Mouse (Mus musculus) lung, embryonic 14.5 days (tissue): ENCODE results near the gene Sox5. TPM values are rescaled to one million over a fixed set of nuclear protein-coding genes. Genes with fewer than 3 reads are reported as not detected.

ENCODE experiments used
- ATAC-seq: fragments of 200-750 bp; cut with Nextera tagmentation; 2 replicates; pipeline ENCODE4 v1.8.0; 2017; ENCODE audit warnings: mild to moderate bottlenecking, moderate TSS enrichment, moderate library complexity; ENCODE audit not compliant: insufficient read depth
- DNase-seq: peaks from one replicate; pipeline ENCODE4 v3.0.0-alpha.2; 2015
- H3K27ac ChIP-seq: fragments of 300-500 bp; sonication (generic); 2 replicates; pipeline ENCODE4 v1.5.1; 2014; ENCODE audit warnings: low read depth, mild to moderate bottlenecking, moderate library complexity
- H3K27me3 ChIP-seq: fragments of 300-500 bp; sonication (generic); 2 replicates; pipeline ENCODE4 v1.6.1; 2014; ENCODE audit warnings: low read length, control low read depth; ENCODE audit not compliant: insufficient read depth
- H3K36me3 ChIP-seq: fragments of 300-500 bp; sonication (generic); 2 replicates; pipeline ENCODE4 v1.6.1; 2014; ENCODE audit warnings: control low read depth; ENCODE audit not compliant: insufficient read depth
- H3K4me1 ChIP-seq: fragments of 300-500 bp; sonication (generic); 2 replicates; pipeline ENCODE4 v1.6.1; 2014; ENCODE audit warnings: antibody characterized with exemption, control low read depth; ENCODE audit not compliant: insufficient read depth
- H3K4me2 ChIP-seq: fragments of 300-500 bp; sonication (generic); 2 replicates; pipeline ENCODE4 v1.6.1; 2014; ENCODE audit warnings: mild to moderate bottlenecking
- H3K4me3 ChIP-seq: fragments of 300-500 bp; sonication (generic); 2 replicates; pipeline ENCODE4 v1.5.1; 2014; ENCODE audit warnings: low read depth, low read length
- H3K9ac ChIP-seq: fragments of 300-500 bp; sonication (generic); 2 replicates; pipeline ENCODE4 v1.6.1; 2014
- H3K9me3 ChIP-seq: fragments of 300-500 bp; sonication (generic); 2 replicates; pipeline ENCODE4 v1.6.1; 2016; ENCODE audit warnings: low read depth, low read length, control low read depth
- CTCF ChIP-seq: IDR thresholded peaks from 2 replicates; pipeline ENCODE4 v1.5.1; 2016; ENCODE audit warnings: antibody characterized with exemption, low read depth
- WGBS: fragments of 180-500 bp; shearing (Covaris S2); extraction: QIAGEN DNeasy Blood & Tissue Kit; methylation state at CpG from one replicate; pipeline ENCODE4 v1.1.7; 2014; 5-methylcytosine and 5-hydroxymethylcytosine counted together
- polyA plus RNA-seq: library from polyadenylated mRNA; unstranded; fragments of >200 nt; fragmentation: Nextera tagmentation; extraction: Ambion mirVana; gene quantifications from 2 replicates; pipeline ENCODE4 v1.2.1, GENCODE M21; 2014

The Sox5 gene
- polyA plus RNA-seq, 1 experiment from 2014 or later, result 21.3 TPM

DNA sequence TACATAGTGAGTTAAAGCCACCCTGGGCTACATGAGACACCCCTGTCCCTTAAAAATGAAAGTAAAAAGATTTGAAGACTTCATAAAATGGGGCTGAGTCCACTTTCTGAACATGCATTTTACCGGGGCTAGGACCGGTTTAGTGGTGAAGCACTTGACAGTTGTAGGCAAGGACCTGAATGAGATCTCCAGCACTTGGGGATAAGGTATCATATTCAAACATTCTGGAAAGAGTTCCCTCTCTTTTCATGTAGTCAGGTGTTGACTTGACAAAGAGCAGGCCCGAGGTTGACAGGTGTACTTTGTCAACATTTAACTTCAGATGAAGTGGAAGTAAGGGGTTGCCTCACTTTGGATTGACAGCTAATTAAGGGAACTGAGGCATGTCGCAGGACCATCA lies 458.4 kb downstream of the Sox5 start:
- no peaks in the 10 kb centered on the region for H3K36me3 ChIP-seq
- no peaks in the 10 kb centered on the region for H3K27me3 ChIP-seq
- H3K4me1 ChIP-seq, result 0 out of 2 replicates have a peak, but pooled peaks cover 7% of the 10 kb centered on the region
- no peak overlapping the region for H3K27ac ChIP-seq
- no peak overlapping the region for H3K4me2 ChIP-seq
- DNase-seq (peak; percentile 15), ATAC-seq (no peak)
- no peak for TF ChIP-seq CTCF
- WGBS, result 54% methylated on average over 4 of the region's 4 CpGs
- H3K9ac ChIP-seq, result no peak overlapping the region
- no peaks in the 10 kb centered on the region for H3K9me3 ChIP-seq
- H3K4me3 ChIP-seq, result no peak overlapping the region

DNA sequence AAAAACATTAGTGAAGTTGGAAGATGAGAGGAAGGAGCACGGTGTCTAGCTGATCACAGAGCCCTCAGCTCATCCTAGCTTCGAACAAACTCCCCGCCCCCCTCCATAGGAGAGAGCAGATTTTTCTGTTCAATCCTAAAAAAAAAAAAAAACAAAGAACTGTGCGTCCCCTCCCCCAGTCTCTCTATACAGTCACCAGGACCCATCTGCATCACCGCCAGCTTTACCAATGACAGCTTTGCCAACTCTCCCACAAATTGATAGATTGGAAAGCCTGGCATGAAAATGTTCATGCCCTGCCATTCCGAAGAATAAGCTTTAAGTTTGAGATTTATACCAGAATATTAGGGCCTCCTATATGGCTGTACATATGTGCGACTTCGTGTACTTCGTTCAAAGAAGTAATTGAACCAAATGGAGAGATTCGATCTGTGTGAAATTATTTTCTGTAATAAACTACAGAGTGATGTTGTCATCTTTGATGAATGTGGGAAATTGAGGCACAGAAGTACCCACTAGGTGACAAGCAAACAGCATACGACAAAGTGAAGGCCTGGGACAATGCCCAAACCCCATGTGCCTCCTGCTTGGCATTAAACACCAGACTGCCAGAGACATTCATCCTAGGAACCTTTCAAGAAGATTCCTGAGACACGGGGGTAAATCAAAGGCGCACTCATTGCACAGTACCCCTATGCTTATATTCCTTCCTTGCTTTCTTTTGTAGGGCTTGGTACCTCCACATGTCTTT lies 459.3 kb downstream of the Sox5 start:
- no peaks in the 10 kb centered on the region for H3K36me3 ChIP-seq
- no peaks in the 10 kb centered on the region for H3K27me3 ChIP-seq
- H3K4me1 ChIP-seq, result 0 out of 2 replicates have a peak, but pooled peaks cover 7% of the 10 kb centered on the region
- DNase-seq, result no peak
- H3K4me2 ChIP-seq, result no peak overlapping the region
- H3K27ac ChIP-seq, result no peak overlapping the region
- H3K9ac ChIP-seq, result no peak overlapping the region
- H3K9me3 ChIP-seq, result no peaks in the 10 kb centered on the region
- ATAC-seq, result no peak
- WGBS, result 86% methylated on average over 13 of the region's 13 CpGs
- TF ChIP-seq CTCF, result no peak
- no peak overlapping the region for H3K4me3 ChIP-seq

DNA sequence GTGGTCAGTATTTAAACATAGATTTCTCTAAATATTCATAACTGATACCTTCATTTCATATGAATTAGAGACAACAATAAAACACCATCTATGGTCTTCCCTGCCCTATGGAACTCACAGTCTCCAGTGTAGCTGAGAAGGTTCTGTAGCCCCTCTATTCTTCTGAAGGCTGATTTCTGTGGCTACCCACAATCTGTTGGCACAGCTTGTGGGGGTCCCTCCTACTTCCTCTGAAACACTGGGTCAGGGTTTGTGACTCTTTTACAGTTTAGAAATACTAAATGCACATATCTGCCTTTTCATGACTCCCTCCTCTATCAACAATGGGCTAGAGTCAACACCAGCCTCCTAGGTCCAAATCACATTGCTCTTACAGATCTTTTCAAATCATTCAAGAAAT lies 461.4 kb downstream of the Sox5 start:
- Histone ChIP-seq H3K9ac (no peak overlapping the region), H3K4me3 (no peak overlapping the region), H3K27me3 (no peaks in the 10 kb centered on the region), H3K4me1 (0 out of 2 replicates have a peak, but pooled peaks cover 2% of the 10 kb centered on the region), H3K9me3 (no peaks in the 10 kb centered on the region), H3K4me2 (no peak overlapping the region), H3K36me3 (no peaks in the 10 kb centered on the region), H3K27ac (no peak overlapping the region)
- no peak for DNase-seq
- TF ChIP-seq CTCF, result no peak
- ATAC-seq, result no peak

DNA sequence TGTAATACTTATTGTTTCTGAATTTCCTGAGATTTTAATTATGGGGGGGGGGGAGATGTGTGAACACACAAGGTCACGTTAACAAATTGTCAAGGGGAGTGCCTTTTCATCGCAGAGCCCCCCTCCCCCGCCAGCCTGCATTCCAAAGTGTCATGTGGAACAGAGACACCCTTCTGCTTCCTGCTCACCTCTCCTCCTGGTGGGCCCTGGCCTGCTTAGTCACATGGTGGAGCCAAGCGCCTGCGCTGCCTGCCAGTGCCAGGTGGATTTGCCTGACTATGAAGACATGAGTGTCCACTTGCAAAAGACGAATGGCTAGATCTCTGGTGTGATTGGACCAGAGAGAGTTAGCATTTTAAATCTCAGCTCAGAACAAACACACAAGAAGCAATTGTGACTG lies 462.1 kb downstream of the Sox5 start:
- no peaks in the 10 kb centered on the region for H3K9me3 ChIP-seq
- H3K4me1 ChIP-seq, result 0 out of 2 replicates have a peak, but pooled peaks cover 1% of the 10 kb centered on the region
- H3K4me3 ChIP-seq, result no peak overlapping the region
- H3K36me3 ChIP-seq, result no peaks in the 10 kb centered on the region
- WGBS, result 40% methylated on average over 6 of the region's 6 CpGs
- H3K9ac ChIP-seq, result no peak overlapping the region
- no peaks in the 10 kb centered on the region for H3K27me3 ChIP-seq
- no peak overlapping the region for H3K27ac ChIP-seq
- ATAC-seq (no peak), DNase-seq (no peak)
- H3K4me2 ChIP-seq, result no peak overlapping the region
- TF ChIP-seq CTCF, result peak; percentile 4; the same call in 1 of the 2 replicates

DNA sequence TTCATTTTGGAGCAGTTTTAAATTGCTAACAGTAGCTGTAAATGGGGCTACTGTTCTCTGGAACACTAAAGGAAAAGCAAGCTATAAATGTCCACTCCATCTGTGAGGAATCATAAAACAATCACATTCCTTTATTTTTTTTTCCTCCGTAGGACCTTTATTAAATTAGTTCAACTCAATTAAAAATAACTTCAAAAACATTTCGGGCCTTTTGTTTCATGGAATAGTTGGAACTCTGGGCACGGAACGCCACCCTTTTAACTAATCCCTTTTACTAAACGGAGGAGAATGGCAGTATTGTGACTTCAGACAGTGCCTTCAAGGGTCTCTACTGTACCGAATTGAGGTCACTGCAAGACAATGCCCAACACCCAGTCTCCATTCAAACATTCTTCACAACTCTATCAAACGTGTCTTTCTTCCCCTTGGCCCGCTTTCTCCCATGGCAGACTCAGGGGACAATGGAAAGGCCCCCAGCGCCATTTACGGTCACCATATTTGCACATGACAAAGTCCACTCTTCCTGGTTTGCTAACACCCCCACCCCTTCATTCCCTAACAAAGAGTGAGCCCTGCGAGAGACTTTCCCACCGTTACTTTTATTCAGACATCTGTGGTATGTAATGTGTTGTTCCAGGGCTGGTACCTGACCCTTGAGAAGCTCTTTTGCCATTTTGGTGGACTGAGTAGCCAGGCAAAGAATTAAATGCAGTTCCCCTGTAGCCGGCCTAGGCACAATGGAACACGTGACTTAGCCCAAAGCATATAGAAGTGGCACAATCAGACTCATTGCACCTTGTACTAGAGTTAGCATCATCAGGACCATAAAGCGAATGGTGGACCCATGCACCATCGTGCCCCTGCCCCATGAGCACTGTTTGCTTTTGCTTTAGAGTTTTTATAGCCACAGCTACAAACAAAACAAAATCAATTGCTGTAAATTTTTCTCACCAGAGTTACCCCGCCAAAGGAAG lies 468.7 kb downstream of the Sox5 start:
- no peaks in the 10 kb centered on the region for H3K9me3 ChIP-seq
- whole genome bisulfite sequencing, result 76% methylated on average over 17 of the region's 17 CpGs
- no peak overlapping the region for H3K9ac ChIP-seq
- H3K4me3 ChIP-seq, result no peak overlapping the region
- no peaks in the 10 kb centered on the region for H3K36me3 ChIP-seq
- H3K4me1 ChIP-seq, result no peaks in the 10 kb centered on the region
- H3K27me3 ChIP-seq, result no peaks in the 10 kb centered on the region
- no peak overlapping the region for H3K27ac ChIP-seq
- ATAC-seq (no peak), DNase-seq (no peak)
- TF ChIP-seq CTCF, result no peak
- H3K4me2 ChIP-seq, result no peak overlapping the region

DNA sequence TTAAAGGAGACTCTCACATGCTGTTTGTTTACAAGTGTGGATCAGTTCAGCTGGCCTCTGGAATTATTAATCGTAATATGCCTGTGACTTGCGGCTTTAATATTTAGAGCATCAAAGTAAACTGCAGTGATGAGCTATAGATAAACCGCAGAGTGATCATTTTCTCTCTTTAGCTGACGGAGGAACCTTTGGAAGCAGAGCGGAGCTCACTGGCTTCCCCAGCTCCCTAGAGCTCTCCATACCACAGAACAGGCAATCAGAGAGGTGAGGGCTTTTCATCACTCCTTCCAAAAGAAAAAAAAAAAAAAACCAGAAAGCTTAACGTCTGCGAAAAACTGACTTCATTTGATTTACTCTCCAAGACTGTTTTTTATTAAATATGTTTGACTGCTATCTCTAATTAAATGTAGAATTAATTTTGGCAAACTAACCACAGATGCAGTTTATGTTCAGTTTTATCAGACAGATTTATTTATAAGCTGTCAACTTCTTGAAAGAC lies 469.4 kb downstream of the Sox5 start:
- no peak for TF ChIP-seq CTCF
- H3K36me3 ChIP-seq, result no peaks in the 10 kb centered on the region
- no peaks in the 10 kb centered on the region for H3K4me1 ChIP-seq
- no peak overlapping the region for H3K9ac ChIP-seq
- H3K4me2 ChIP-seq, result no peak overlapping the region
- no peaks in the 10 kb centered on the region for H3K9me3 ChIP-seq
- no peak overlapping the region for H3K4me3 ChIP-seq
- DNase-seq, result no peak
- H3K27me3 ChIP-seq, result no peaks in the 10 kb centered on the region
- WGBS, result 44% methylated on average over 7 of the region's 7 CpGs
- no peak overlapping the region for H3K27ac ChIP-seq
- no peak for ATAC-seq

DNA sequence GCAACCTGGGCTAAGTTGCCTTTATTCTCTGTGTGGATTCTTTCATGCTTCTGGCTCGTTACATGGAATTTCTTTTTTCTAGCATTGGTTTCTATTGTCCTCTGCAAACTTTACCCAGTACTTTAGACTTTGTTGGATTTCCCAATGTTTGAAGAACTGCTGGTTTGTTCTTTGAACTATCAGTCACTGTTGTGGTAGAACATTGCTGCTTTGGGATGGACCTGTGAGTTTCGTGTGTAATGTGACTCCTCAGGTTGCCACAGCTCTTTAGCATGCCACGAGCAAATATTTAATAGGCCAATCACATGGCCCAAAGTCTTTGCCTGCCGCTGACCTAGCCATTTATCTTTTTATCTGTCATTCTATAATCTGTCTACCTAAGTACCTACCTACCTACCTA lies 470.0 kb downstream of the Sox5 start:
- H3K4me2 ChIP-seq, result no peak overlapping the region
- DNase-seq (no peak), ATAC-seq (no peak)
- no peaks in the 10 kb centered on the region for H3K36me3 ChIP-seq
- H3K4me1 ChIP-seq, result no peaks in the 10 kb centered on the region
- H3K27me3 ChIP-seq, result no peaks in the 10 kb centered on the region
- WGBS, result 51% methylated on average over 4 of the region's 4 CpGs
- H3K9me3 ChIP-seq, result no peaks in the 10 kb centered on the region
- H3K27ac ChIP-seq, result no peak overlapping the region
- no peak overlapping the region for H3K9ac ChIP-seq
- no peak overlapping the region for H3K4me3 ChIP-seq
- TF ChIP-seq CTCF, result no peak
